In genomic region chr5:149051571-149052420, GRCm38 (mm10) we compare ENCODE assay signal across 8 mouse cellular contexts. TPM values are rescaled to one million over a fixed set of nuclear protein-coding genes. Genes with fewer than 3 reads are reported as not detected.
DNase-seq lines count a peak whose midpoint lies in the region; ATAC-seq and TF ChIP-seq lines count a peak whose summit lies in the region.

No protein-coding gene starts in this region.

- no peaks in the 10 kb centered on the region for H3K27me3 ChIP-seq in MEL (ENCODE audit: control insufficient read depth in 1 of 2, insufficient read depth in 2 of 2, low read length in 2 of 2)
- no peaks in the 10 kb centered on the region for H3K27me3 ChIP-seq in hindbrain, embryonic 11.5 days (ENCODE audit: control insufficient read depth, insufficient read depth, low read length)
- H3K27me3 ChIP-seq in lung, postnatal 0 days (replicated peaks; ENCODE audit: insufficient read depth, low read length) = no peaks in the 10 kb centered on the region
- no peaks in the 10 kb centered on the region for H3K27me3 ChIP-seq in thymus, adult 2 months (ENCODE audit: control insufficient read depth, insufficient read depth, low read length)

- peaks cover 14 to 15% of the 10 kb centered on the region in 2 experiments; a peak in 3 of 4 replicates for H3K4me1 ChIP-seq in MEL (ENCODE audit: control insufficient read depth in 1 of 2, insufficient read depth in 2 of 2, low read length in 2 of 2)
- H3K4me1 ChIP-seq in hindbrain, embryonic 11.5 days (replicated peaks; ENCODE audit: control insufficient read depth, insufficient read depth, low read length) = no peaks in the 10 kb centered on the region; the same call in 1 of the 2 replicates
- H3K4me1 ChIP-seq in lung, postnatal 0 days (ENCODE audit: insufficient read depth, low read depth, low read length) = no peaks in the 10 kb centered on the region
- H3K4me1 ChIP-seq in thymus, adult 2 months (replicated peaks; ENCODE audit: control insufficient read depth, insufficient read depth, low read length) = peaks cover 5% of the 10 kb centered on the region

- TF ChIP-seq RAD21 in MEL (IDR thresholded peaks at IDR 0.05; ENCODE audit: low read depth, low read length) = no peak

- WGBS in hindbrain, embryonic 11.5 days = under 1% methylated on average over 34 of the region's 120 CpGs
- WGBS in lung, postnatal 0 days = 2% methylated on average over 34 of the region's 120 CpGs
- 2% methylated on average over 97 of the region's 120 CpGs for WGBS in thymus, adult 2 months

- DNase-seq in MEL (ENCODE audit: low read depth, low spot score) = peak; percentile 82
- peak; percentile 85 for DNase-seq in cerebellum, adult 9-11 months
- peak; percentile 75 to 80 for DNase-seq in frontal cortex, postnatal 10 days (ENCODE audit: low spot score in 2 of 2)
- peak; percentile 85 for DNase-seq in hindbrain, embryonic 11.5 days (ENCODE audit: low spot score)
- DNase-seq in layer of hippocampus, postnatal 10 days (ENCODE audit: low spot score in 2 of 2) = peak; percentile 84 to 88
- peak; percentile 91 for DNase-seq in lung, postnatal 0 days (ENCODE audit: low spot score)
- peak; percentile 61 for DNase-seq in ovary, postnatal 10 days (ENCODE audit: low spot score)
- DNase-seq in thymus, adult 2 months = peak; percentile 76

- H3K9me3 ChIP-seq in MEL (replicated peaks; ENCODE audit: insufficient read depth, low read length) = no peaks in the 10 kb centered on the region
- no peaks in the 10 kb centered on the region for H3K9me3 ChIP-seq in hindbrain, embryonic 11.5 days (ENCODE audit: control insufficient read depth, low read length)
- H3K9me3 ChIP-seq in lung, postnatal 0 days (ENCODE audit: low read length) = no peaks in the 10 kb centered on the region

- peak; percentile 65 to 80; a peak in 3 of 4 replicates for TF ChIP-seq POLR2A in MEL (IDR thresholded peaks at IDR 0.05; ENCODE audit: control insufficient read depth in 1 of 2, insufficient read depth in 1 of 2, low read depth in 1 of 2, low read length in 2 of 2, poor library complexity in 1 of 2)
- peak; percentile 69 for TF ChIP-seq POLR2A in thymus, adult 2 months (IDR thresholded peaks at IDR 0.05; ENCODE audit: control insufficient read depth, extremely low read depth, insufficient read depth, low read length, poor library complexity)

- H3K4me2 ChIP-seq in hindbrain, embryonic 11.5 days (replicated peaks; ENCODE audit: low read depth, low read length) = peak overlapping the region; percentile 77
- peak overlapping the region; percentile 63 for H3K4me2 ChIP-seq in lung, postnatal 0 days (replicated peaks; ENCODE audit: low read depth, low read length)

- H3K36me3 ChIP-seq in MEL (ENCODE audit: control insufficient read depth in 1 of 2, insufficient read depth in 2 of 2, low read length in 2 of 2) = peaks cover 20 to 23% of the 10 kb centered on the region in 2 experiments
- H3K36me3 ChIP-seq in hindbrain, embryonic 11.5 days (ENCODE audit: control insufficient read depth, insufficient read depth, low read length) = no peaks in the 10 kb centered on the region
- H3K36me3 ChIP-seq in lung, postnatal 0 days (ENCODE audit: insufficient read depth, low read length) = no peaks in the 10 kb centered on the region
- peaks cover 23% of the 10 kb centered on the region for H3K36me3 ChIP-seq in thymus, adult 2 months (ENCODE audit: control insufficient read depth, insufficient read depth, low read length)

- no peak for TF ChIP-seq EP300 in MEL (IDR thresholded peaks at IDR 0.05; ENCODE audit: low read depth in 1 of 2, low read length in 2 of 2)
- no peak for TF ChIP-seq EP300 in lung, postnatal 0 days (IDR thresholded peaks at IDR 0.05)

- peak; percentile 48 for ATAC-seq in hindbrain, embryonic 11.5 days (ENCODE audit: low FRiP score)
- ATAC-seq in lung, postnatal 0 days = peak; percentile 52

- H3K27ac ChIP-seq in MEL (ENCODE audit: control insufficient read depth, low read depth, low read length) = peak overlapping the region; percentile 96
- peak overlapping the region; percentile 99 for H3K27ac ChIP-seq in hindbrain, embryonic 11.5 days (ENCODE audit: low read depth, low read length)
- peak overlapping the region; percentile 100 for H3K27ac ChIP-seq in lung, postnatal 0 days (ENCODE audit: low read length)
- H3K27ac ChIP-seq in thymus, adult 2 months (ENCODE audit: control insufficient read depth, insufficient read depth, low read length) = peak overlapping the region; percentile 92

- peak overlapping the region; percentile 95 to 98 for H3K4me3 ChIP-seq in MEL (ENCODE audit: control insufficient read depth in 1 of 2, insufficient read depth in 1 of 2, low read depth in 2 of 2, low read length in 2 of 2)
- peak overlapping the region; percentile 76 for H3K4me3 ChIP-seq in hindbrain, embryonic 11.5 days (ENCODE audit: low read depth, low read length)
- peak overlapping the region; percentile 87 for H3K4me3 ChIP-seq in lung, postnatal 0 days (ENCODE audit: low read depth, low read length)
- peak overlapping the region; percentile 73 for H3K4me3 ChIP-seq in thymus, adult 2 months (ENCODE audit: control insufficient read depth, insufficient read depth, low read length)

- peak overlapping the region; percentile 94 for H3K9ac ChIP-seq in MEL (ENCODE audit: control insufficient read depth, low read depth, low read length, poor library complexity, severe bottlenecking)
- H3K9ac ChIP-seq in hindbrain, embryonic 11.5 days (ENCODE audit: low read depth, low read length) = peak overlapping the region; percentile 99
- peak overlapping the region; percentile 100 for H3K9ac ChIP-seq in lung, postnatal 0 days (replicated peaks; ENCODE audit: low read depth)

- H3K79me2 ChIP-seq in MEL (ENCODE audit: control insufficient read depth, insufficient read depth, low read length, poor library complexity) = peaks cover 33% of the 10 kb centered on the region

- no peak for TF ChIP-seq CTCF in MEL (IDR thresholded peaks at IDR 0.05 in 2 of 3, conservative IDR thresholded peaks at IDR 0.05 in 1 of 3; ENCODE audit: control insufficient read depth in 1 of 3, insufficient read depth in 1 of 3, low read depth in 2 of 3, low read length in 3 of 3, poor library complexity in 1 of 3, severe bottlenecking in 1 of 3)
- TF ChIP-seq CTCF in lung, postnatal 0 days (IDR thresholded peaks at IDR 0.05) = peak; percentile 19; the same call in 1 of the 2 replicates
- no peak; the same call in 1 of the 2 replicates for TF ChIP-seq CTCF in thymus, adult 2 months (IDR thresholded peaks at IDR 0.05; ENCODE audit: borderline replicate concordance, control insufficient read depth, extremely low read depth, insufficient read depth, low read length, poor library complexity)

TF ChIP-seq in MEL, 35 proteins besides CTCF, POLR2A, EP300 and RAD21:
- TF ChIP-seq MYC (IDR thresholded peaks at IDR 0.05; ENCODE audit: low read depth, low read length) (peak; percentile 44; the same call in 1 of the 2 replicates), ZMIZ1 (IDR thresholded peaks at IDR 0.05; ENCODE audit: low read depth, low read length) (peak; percentile 66), MYB (IDR thresholded peaks at IDR 0.05; ENCODE audit: low read depth, low read length) (no peak), NRF1 (IDR thresholded peaks at IDR 0.05; ENCODE audit: insufficient read depth, low read depth, low read length, poor library complexity, severe bottlenecking) (peak; percentile 43; the same call in 1 of the 2 replicates), CHD2 (IDR thresholded peaks at IDR 0.05; ENCODE audit: low read length) (no peak), POLR2AphosphoS5 (IDR thresholded peaks at IDR 0.05; ENCODE audit: borderline replicate concordance, low read depth, low read length) (no peak), SMC3 (IDR thresholded peaks at IDR 0.05; ENCODE audit: low read depth, low read length) (no peak), SIN3A (IDR thresholded peaks at IDR 0.05; ENCODE audit: low read length) (peak; percentile 46), TBP (IDR thresholded peaks at IDR 0.05; ENCODE audit: low read depth, low read length) (no peak), JUND (IDR thresholded peaks at IDR 0.05; ENCODE audit: low read depth, low read length) (no peak), ZNF384 (IDR thresholded peaks at IDR 0.05; ENCODE audit: low read depth, low read length) (no peak; the same call in 1 of the 2 replicates), ETS1 (IDR thresholded peaks at IDR 0.05; ENCODE audit: low read depth, low read length) (peak; percentile 30; the same call in 1 of the 2 replicates), MAZ (IDR thresholded peaks at IDR 0.05; ENCODE audit: low read depth, low read length) (peak; percentile 74), MXI1 (IDR thresholded peaks at IDR 0.05; ENCODE audit: low read depth, low read length) (peak; percentile 97), HCFC1 (IDR thresholded peaks at IDR 0.05; ENCODE audit: low read depth, low read length) (0 out of 2 replicates have a peak, but pooled peaks have one; percentile 18), MAX (IDR thresholded peaks at IDR 0.05; ENCODE audit: low read length) (peak; percentile 54), NELFE (IDR thresholded peaks at IDR 0.05; ENCODE audit: low read depth, low read length) (peak; percentile 62), TCF12 (IDR thresholded peaks at IDR 0.05; ENCODE audit: low read depth, low read length) (peak; percentile 40; the same call in 1 of the 2 replicates)

RNA-seq across cellular contexts. Expression of gene Gm42791, which starts 56.8 kb away (rescaled TPM):
- 1.2 TPM in 1 of 2 replicates, not detected in the other for total RNA-seq in MEL (2012; rRNA removed)
- 1 to 10 TPM in 1 of 2 experiments, not detected in 1; 2.1 TPM for polyA plus RNA-seq in MEL (2012; ENCODE audit: insufficient read depth in 1 of 2, insufficient read length in 2 of 2, low read depth in 1 of 2, low replicate concordance in 2 of 2, missing spikeins in 1 of 2)
- not detected in 2 replicates for polyA plus RNA-seq in hindbrain, embryonic 11.5 days (2014; fragmentation: Nextera tagmentation; extraction: Ambion mirVana)
- 10 to 100 TPM in 1 of 2 experiments, 1 to 10 TPM in 1; 9.6 to 11.5 TPM for total RNA-seq in layer of hippocampus, postnatal 10 days (2021)
- 0.78 and 1.2 TPM in 2 replicates for polyA plus RNA-seq in lung, postnatal 0 days (2015; fragmentation: Nextera tagmentation; extraction: Ambion mirVana)
- not detected in 2 replicates for polyA plus RNA-seq in thymus, adult 2 months (2012; rRNA removed)

Comparison
In these comparisons a context has a peak if more than half of its experiments do, and no peak if none do; other contexts are left out.
1. Peak in every context shown above with its lines: DNase-seq, ATAC-seq, H3K4me3 ChIP-seq and H3K27ac ChIP-seq.